Mouse (Mus musculus): ENCODE results near the gene Rnft2.

DNA sequence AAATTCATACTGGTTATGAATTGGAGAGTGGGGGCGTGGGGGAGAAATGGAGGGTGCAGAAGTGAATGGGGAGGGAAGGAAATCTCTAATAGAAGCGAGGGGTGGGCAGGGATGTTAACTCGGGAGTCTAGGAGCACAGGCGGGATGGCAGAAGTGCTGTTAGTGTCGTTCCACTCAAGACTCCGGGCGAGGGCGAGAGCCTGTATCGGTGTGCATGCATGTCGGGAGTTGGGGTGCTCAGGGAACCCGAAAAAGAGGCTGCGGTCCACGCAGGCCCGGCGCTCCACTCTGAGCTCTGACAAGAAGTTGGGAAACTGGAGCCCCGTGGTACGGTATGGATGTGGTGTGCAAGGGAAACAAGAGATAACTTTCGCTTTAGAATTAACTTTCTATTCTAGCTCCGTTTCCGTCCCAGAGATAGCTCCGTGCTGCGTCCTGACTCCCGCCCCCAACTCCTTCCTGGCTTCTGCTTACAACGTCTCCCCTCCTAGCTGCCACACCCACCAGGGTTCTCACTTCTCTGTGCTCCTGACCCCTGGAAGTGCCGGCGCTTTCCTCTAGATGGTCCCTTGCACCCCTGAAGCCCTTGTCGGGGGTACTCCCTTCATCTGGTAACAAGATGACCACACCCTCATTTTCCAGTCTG is 72.7 kb downstream of the Rnft2 start:
- TF ChIP-seq CTCF (IDR thresholded peaks at IDR 0.05; ENCODE audit: borderline replicate concordance, control insufficient read depth, extremely low read depth, insufficient read depth, low read length, poor library complexity), result no peak
- no peak for TF ChIP-seq POLR2A (IDR thresholded peaks at IDR 0.05; ENCODE audit: control insufficient read depth, extremely low read depth, insufficient read depth, low read length, poor library complexity)
